Mouse (Mus musculus) hindbrain, embryonic 13.5 days (tissue): Measurements from ENCODE around the gene Med23. TPM values are rescaled to one million over a fixed set of nuclear protein-coding genes. Genes with fewer than 3 reads are reported as not detected.

Source experiments
- ATAC-seq: fragments of 200-750 bp; cut with Nextera tagmentation; 2 replicates; pipeline ENCODE4 v1.8.0; 2017; ENCODE audit warnings: moderate TSS enrichment; ENCODE audit not compliant: low FRiP score
- H3K27ac ChIP-seq: fragments of 300-500 bp; sonication (generic); 2 replicates; pipeline ENCODE4 v1.5.1; 2015; ENCODE audit warnings: inconsistent platforms, mild to moderate bottlenecking, moderate library complexity
- H3K27me3 ChIP-seq: fragments of 300-500 bp; sonication (generic); 2 replicates; pipeline ENCODE4 v1.6.1; 2015; ENCODE audit warnings: mild to moderate bottlenecking, inconsistent platforms
- H3K36me3 ChIP-seq: fragments of 300-500 bp; sonication (generic); 2 replicates; pipeline ENCODE4 v1.6.1; 2015; ENCODE audit warnings: mild to moderate bottlenecking, inconsistent platforms
- H3K4me1 ChIP-seq: fragments of 300-500 bp; sonication (generic); replicated peaks from 2 replicates; pipeline ENCODE4 v1.6.1; 2015; ENCODE audit warnings: inconsistent platforms
- H3K4me2 ChIP-seq: fragments of 300-500 bp; sonication (generic); 2 replicates; pipeline ENCODE4 v1.6.1; 2015; ENCODE audit warnings: inconsistent platforms, mild to moderate bottlenecking, moderate library complexity
- H3K4me3 ChIP-seq: fragments of 300-500 bp; sonication (generic); 2 replicates; pipeline ENCODE4 v1.5.1; 2015; ENCODE audit warnings: mild to moderate bottlenecking, inconsistent platforms
- H3K9ac ChIP-seq: fragments of 300-500 bp; sonication (generic); 2 replicates; pipeline ENCODE4 v1.6.1; 2015; ENCODE audit warnings: mild to moderate bottlenecking, inconsistent platforms
- H3K9me3 ChIP-seq: fragments of 300-500 bp; sonication (generic); 2 replicates; pipeline ENCODE4 v1.6.1; 2016; ENCODE audit warnings: inconsistent platforms
- WGBS: fragments of 180-500 bp; shearing (Covaris S2); methylation state at CpG from one replicate; pipeline ENCODE4 v1.1.7; 2015; 5-methylcytosine and 5-hydroxymethylcytosine counted together
- polyA plus RNA-seq: library from polyadenylated mRNA; unstranded; fragments of >200 nt; fragmentation: Nextera tagmentation; extraction: Ambion mirVana; gene quantifications from 2 replicates; pipeline ENCODE4 v1.2.1, GENCODE M21; 2015

Med23 gene
- 28.1 and 28.5 TPM in 2 replicates for polyA plus RNA-seq

DNA sequence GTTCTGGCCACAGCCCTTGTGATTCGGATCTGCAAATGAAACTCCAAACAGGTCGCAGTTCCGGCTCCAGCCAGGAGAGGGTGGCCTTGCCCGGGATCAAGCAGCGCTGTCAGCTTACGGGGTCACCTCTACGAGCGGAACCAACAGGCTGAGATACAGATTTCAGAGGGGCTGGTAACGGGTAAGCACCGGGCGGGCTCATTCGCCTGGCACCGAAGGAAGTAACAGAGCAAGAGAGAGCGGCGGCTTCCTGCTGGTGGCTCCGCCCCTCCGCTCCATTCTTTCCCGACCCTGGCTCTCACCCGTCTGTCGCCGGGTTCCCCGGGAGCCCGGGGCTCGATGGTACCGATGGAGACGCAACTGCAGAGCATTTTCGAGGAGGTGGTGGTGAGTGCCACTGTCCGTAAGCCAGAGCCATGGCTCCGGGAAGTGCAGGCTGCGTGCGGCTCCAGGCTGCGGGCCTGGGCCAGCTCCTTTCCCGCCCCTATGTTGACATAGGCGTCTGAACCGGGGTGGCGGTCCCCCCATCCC is at the start of gene Med23:
Med23 (plus strand) TSS at position 227 of the 531 bp plus-strand sequence.
- Histone ChIP-seq H3K27me3 (no peaks in the 10 kb centered on the region), H3K4me2 (peak within 1 kb of the TSS; percentile 61), H3K27ac (peak within 1 kb of the TSS; percentile 49; the same call in 1 of the 2 replicates), H3K9me3 (no peaks in the 10 kb centered on the region), H3K9ac (peak within 1 kb of the TSS; percentile 84), H3K4me1 (peaks cover 3% of the 10 kb centered on the region; the same call in 1 of the 2 replicates), H3K36me3 (peaks cover 33% of the 10 kb centered on the region), H3K4me3 (peak within 1 kb of the TSS; percentile 62)
- ATAC-seq, result peak; percentile 100
- under 1% methylated on average over 36 of the region's 36 CpGs for WGBS

- Histone ChIP-seq H3K36me3 (no peaks in the 10 kb centered on the region), H3K27me3 (no peaks in the 10 kb centered on the region), H3K9ac (no peak overlapping the region), H3K4me3 (no peak overlapping the region), H3K27ac (no peak overlapping the region), H3K4me2 (no peak overlapping the region), H3K4me1 (no peaks in the 10 kb centered on the region), H3K9me3 (no peaks in the 10 kb centered on the region)
- ATAC-seq, result no peak
- WGBS, result 85% methylated on average over 4 of the region's 4 CpGs
These were observed 47.7 kb upstream of the Med23 start for GRCm38 (mm10) chr10:24821990-24822676.

- H3K4me1 ChIP-seq, result no peaks in the 10 kb centered on the region
- no peak overlapping the region for H3K9ac ChIP-seq
- no peaks in the 10 kb centered on the region for H3K9me3 ChIP-seq
- ATAC-seq, result no peak
- H3K4me2 ChIP-seq, result no peak overlapping the region
- H3K27me3 ChIP-seq, result no peaks in the 10 kb centered on the region
- H3K4me3 ChIP-seq, result no peak overlapping the region
- WGBS, result 95% methylated on average over 1 of the region's 1 CpGs
- no peak overlapping the region for H3K27ac ChIP-seq
- no peaks in the 10 kb centered on the region for H3K36me3 ChIP-seq
These were observed 46.9 kb upstream of the Med23 start for GRCm38 (mm10) chr10:24822842-24823241.

DNA sequence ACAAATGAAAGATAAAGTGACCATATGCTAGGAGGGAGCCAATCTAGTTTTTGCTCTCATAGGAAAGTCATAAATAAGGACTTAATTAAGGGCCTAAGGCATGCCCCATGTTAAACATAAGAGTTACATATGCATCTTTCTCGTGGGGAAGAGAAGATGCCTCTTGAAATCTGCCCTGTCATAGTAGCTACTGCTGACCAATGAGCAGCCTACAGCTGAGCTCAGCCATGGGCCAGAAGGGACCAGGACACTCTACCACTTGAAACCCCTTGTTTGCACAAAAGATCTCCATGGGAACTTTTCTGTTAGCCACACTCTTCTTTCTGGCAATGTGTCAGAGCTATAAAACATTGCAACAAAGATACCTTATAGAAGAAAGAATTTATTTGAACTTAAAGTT is 46.5 kb upstream of the Med23 start:
- ATAC-seq, result no peak
- Histone ChIP-seq H3K27ac (no peak overlapping the region), H3K4me3 (no peak overlapping the region), H3K27me3 (no peaks in the 10 kb centered on the region), H3K36me3 (no peaks in the 10 kb centered on the region), H3K4me2 (no peak overlapping the region), H3K9ac (no peak overlapping the region), H3K9me3 (no peaks in the 10 kb centered on the region), H3K4me1 (no peaks in the 10 kb centered on the region)
- WGBS, result 43% methylated on average over 1 of the region's 1 CpGs

- no peak overlapping the region for H3K27ac ChIP-seq
- H3K4me1 ChIP-seq, result no peaks in the 10 kb centered on the region
- no peaks in the 10 kb centered on the region for H3K27me3 ChIP-seq
- no peak overlapping the region for H3K4me2 ChIP-seq
- ATAC-seq, result no peak
- no peak overlapping the region for H3K4me3 ChIP-seq
- H3K36me3 ChIP-seq, result no peaks in the 10 kb centered on the region
- H3K9ac ChIP-seq, result no peak overlapping the region
- WGBS, result 86% methylated on average over 16 of the region's 16 CpGs
- no peaks in the 10 kb centered on the region for H3K9me3 ChIP-seq
These were observed 45.9 kb upstream of the Med23 start for GRCm38 (mm10) chr10:24823697-24824535.

- Histone ChIP-seq H3K9me3 (no peaks in the 10 kb centered on the region), H3K27me3 (no peaks in the 10 kb centered on the region), H3K9ac (no peak overlapping the region), H3K4me2 (no peak overlapping the region), H3K36me3 (no peaks in the 10 kb centered on the region), H3K27ac (no peak overlapping the region), H3K4me1 (no peaks in the 10 kb centered on the region), H3K4me3 (no peak overlapping the region)
- no peak for ATAC-seq
- 87% methylated on average over 8 of the region's 8 CpGs for WGBS
These were observed 45.2 kb upstream of the Med23 start for GRCm38 (mm10) chr10:24824621-24825020.

DNA sequence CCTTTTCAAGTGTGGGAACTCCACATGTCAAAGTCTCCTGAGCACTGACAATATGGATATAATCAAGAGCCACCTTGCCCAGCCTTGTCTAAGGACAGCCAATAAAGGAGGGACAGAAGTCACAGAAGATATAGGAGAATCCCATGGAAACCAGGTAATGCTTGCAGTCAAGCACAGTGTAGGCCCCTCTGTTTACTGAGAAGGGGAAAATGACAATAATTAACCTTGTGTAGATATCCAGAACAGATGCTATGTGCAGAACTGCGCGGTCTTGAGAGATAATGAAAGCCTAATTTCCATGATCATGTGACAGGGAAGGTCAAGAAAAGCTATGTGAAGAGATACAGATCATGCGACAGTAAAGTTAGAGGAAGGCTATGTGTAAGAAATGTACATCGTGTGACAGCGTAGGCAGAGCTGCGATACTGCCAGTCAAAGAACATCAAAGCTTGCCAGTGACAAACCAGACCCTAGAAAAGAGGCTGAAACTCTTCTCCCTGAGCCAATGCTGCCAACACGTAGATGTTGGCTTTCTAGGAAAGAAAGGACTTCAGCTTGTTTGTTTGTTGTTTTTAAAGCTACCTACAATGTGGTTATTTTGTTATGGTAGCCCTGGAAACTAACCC is 44.2 kb upstream of the Med23 start:
- Histone ChIP-seq H3K4me1 (no peaks in the 10 kb centered on the region), H3K36me3 (no peaks in the 10 kb centered on the region), H3K9ac (no peak overlapping the region), H3K4me2 (no peak overlapping the region), H3K27me3 (no peaks in the 10 kb centered on the region), H3K9me3 (no peaks in the 10 kb centered on the region), H3K4me3 (no peak overlapping the region), H3K27ac (no peak overlapping the region)
- WGBS, result 84% methylated on average over 7 of the region's 7 CpGs
- ATAC-seq, result no peak

- no peak for ATAC-seq
- no peaks in the 10 kb centered on the region for H3K27me3 ChIP-seq
- no peaks in the 10 kb centered on the region for H3K9me3 ChIP-seq
- no peaks in the 10 kb centered on the region for H3K36me3 ChIP-seq
- H3K9ac ChIP-seq, result no peak overlapping the region
- no peak overlapping the region for H3K4me3 ChIP-seq
- H3K27ac ChIP-seq, result no peak overlapping the region
- H3K4me2 ChIP-seq, result no peak overlapping the region
- H3K4me1 ChIP-seq, result no peaks in the 10 kb centered on the region
- 16% methylated on average over 6 of the region's 6 CpGs for WGBS
These were observed 43.7 kb upstream of the Med23 start for GRCm38 (mm10) chr10:24826130-24826529.

GRCm38 (mm10) chr10:24828136-24828535 is 41.6 kb upstream of the Med23 start:
- Histone ChIP-seq H3K27ac (no peak overlapping the region), H3K4me3 (no peak overlapping the region), H3K27me3 (no peaks in the 10 kb centered on the region), H3K4me2 (no peak overlapping the region), H3K9ac (no peak overlapping the region), H3K36me3 (no peaks in the 10 kb centered on the region), H3K9me3 (no peaks in the 10 kb centered on the region), H3K4me1 (no peaks in the 10 kb centered on the region)
- ATAC-seq, result no peak
- WGBS, result 93% methylated on average over 4 of the region's 4 CpGs

- H3K4me2 ChIP-seq, result no peak overlapping the region
- 94% methylated on average over 5 of the region's 5 CpGs for WGBS
These were observed 39.3 kb upstream of the Med23 start for GRCm38 (mm10) chr10:24830448-24830847.

GRCm38 (mm10) chr10:24831377-24832095 is 38.2 kb upstream of the Med23 start:
- H3K4me1 ChIP-seq, result peaks cover 18% of the 10 kb centered on the region
- no peak overlapping the region for H3K4me2 ChIP-seq
- no peaks in the 10 kb centered on the region for H3K27me3 ChIP-seq
- H3K36me3 ChIP-seq, result no peaks in the 10 kb centered on the region
- WGBS, result 71% methylated on average over 14 of the region's 15 CpGs
- no peak for ATAC-seq
- no peaks in the 10 kb centered on the region for H3K9me3 ChIP-seq
- no peak overlapping the region for H3K4me3 ChIP-seq
- H3K27ac ChIP-seq, result no peak overlapping the region
- H3K9ac ChIP-seq, result no peak overlapping the region

More at GRCm38 (mm10) chr10:24830448-24830847, 39.3 kb upstream of the Med23 start:
- ATAC-seq, result no peak
- no peak overlapping the region for H3K27ac ChIP-seq
- no peaks in the 10 kb centered on the region for H3K27me3 ChIP-seq
- H3K36me3 ChIP-seq, result no peaks in the 10 kb centered on the region
- no peaks in the 10 kb centered on the region for H3K9me3 ChIP-seq
- peaks cover 8% of the 10 kb centered on the region for H3K4me1 ChIP-seq
- H3K4me3 ChIP-seq, result no peak overlapping the region
- H3K9ac ChIP-seq, result no peak overlapping the region

DNA sequence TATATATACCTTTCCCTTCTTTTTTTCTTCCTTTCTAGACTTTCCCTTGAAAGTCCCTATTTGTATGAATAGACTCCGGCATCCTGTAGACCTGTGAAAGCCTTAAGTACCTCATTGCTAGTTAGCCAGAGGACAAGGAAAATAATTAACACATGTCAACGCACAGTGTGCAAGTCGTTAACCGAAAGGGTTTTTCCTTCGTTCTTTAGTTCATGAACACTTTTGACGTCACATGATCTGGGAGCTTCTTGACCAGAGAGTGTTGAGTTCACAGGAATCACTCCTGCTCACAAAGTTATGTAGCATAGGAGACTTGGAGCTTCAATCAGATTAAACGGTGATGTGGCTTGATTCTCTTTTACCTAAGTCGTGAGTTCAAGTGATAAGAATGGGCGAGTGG is 37.5 kb upstream of the Med23 start:
- H3K9me3 ChIP-seq, result no peaks in the 10 kb centered on the region
- H3K27ac ChIP-seq, result no peak overlapping the region
- H3K4me2 ChIP-seq, result no peak overlapping the region
- H3K27me3 ChIP-seq, result no peaks in the 10 kb centered on the region
- H3K36me3 ChIP-seq, result no peaks in the 10 kb centered on the region
- 95% methylated on average over 9 of the region's 9 CpGs for WGBS
- no peak overlapping the region for H3K4me3 ChIP-seq
- H3K9ac ChIP-seq, result no peak overlapping the region
- no peak for ATAC-seq
- H3K4me1 ChIP-seq, result peaks cover 20% of the 10 kb centered on the region
